9 mouse cellular contexts compared by ENCODE assay signal in the genomic region with DNA sequence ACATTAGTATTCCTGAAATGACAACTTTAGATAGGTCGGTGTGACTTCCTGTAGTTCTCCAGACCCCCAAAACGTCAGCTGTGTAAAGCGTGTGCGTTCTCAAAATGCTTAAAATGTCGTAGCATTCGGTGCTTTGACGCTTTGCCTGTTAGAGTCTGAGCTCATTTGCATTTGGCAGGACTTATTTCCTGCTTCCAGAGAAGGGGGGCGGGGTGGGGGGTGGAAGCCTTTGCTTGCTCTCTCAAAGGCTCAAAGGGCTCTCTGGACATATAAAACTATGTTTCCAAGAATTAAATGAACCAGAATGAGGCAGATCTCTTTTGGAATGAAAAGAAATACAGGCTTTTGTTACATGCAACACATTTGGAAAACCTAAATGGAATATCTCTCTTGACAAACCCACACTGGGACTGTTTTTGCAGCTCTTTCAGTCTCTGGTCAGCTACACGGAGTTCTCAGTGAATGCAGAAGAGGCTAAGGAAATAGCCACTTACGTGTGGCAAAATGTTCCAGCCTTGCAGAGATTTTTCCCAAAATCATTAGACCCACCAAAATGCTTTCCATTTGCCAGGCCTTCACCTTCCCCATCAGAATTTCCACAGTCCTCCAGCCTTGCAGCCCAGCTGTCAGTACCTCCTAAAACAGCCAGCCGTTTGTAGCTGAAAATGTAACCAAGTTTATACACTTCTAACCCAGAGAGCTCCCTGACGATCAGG.
DNase-seq lines count a peak whose midpoint lies in the region; ATAC-seq and TF ChIP-seq lines count a peak whose summit lies in the region.
"Had no signal": no experiment of that assay in that cellular context is flagged by ENCODE, and none has a peak within 500 bp of the region (broad histone marks: within the 10 kb centered on the region; RNA-seq: fewer than 3 reads in every experiment).

No protein-coding gene starts in this region.

- peak overlapping the region; percentile 69 for H3K4me2 ChIP-seq in heart, embryonic 12.5 days
- H3K4me2 ChIP-seq in kidney, embryonic 14.5 days (replicated peaks; ENCODE audit: low read depth, low read length) = peak overlapping the region; percentile 60
- H3K4me2 ChIP-seq in liver, embryonic 13.5 days = peak overlapping the region; percentile 60
- peak overlapping the region; percentile 44 for H3K4me2 ChIP-seq in midbrain, postnatal 0 days (ENCODE audit: low read depth, low read length, poor library complexity, severe bottlenecking)

- no peaks in the 10 kb centered on the region for H3K36me3 ChIP-seq in heart, embryonic 12.5 days
- H3K36me3 ChIP-seq in kidney, embryonic 14.5 days (ENCODE audit: control insufficient read depth, insufficient read depth, low read length) = no peaks in the 10 kb centered on the region
- H3K36me3 ChIP-seq in liver, embryonic 13.5 days = no peaks in the 10 kb centered on the region
- no peaks in the 10 kb centered on the region for H3K36me3 ChIP-seq in midbrain, postnatal 0 days (ENCODE audit: insufficient read depth, low read length)

- H3K27me3 ChIP-seq in heart, embryonic 12.5 days (replicated peaks) = no peaks in the 10 kb centered on the region
- no peaks in the 10 kb centered on the region for H3K27me3 ChIP-seq in kidney, embryonic 14.5 days (ENCODE audit: control insufficient read depth, insufficient read depth, low read length)
- H3K27me3 ChIP-seq in liver, embryonic 13.5 days = no peaks in the 10 kb centered on the region
- no peaks in the 10 kb centered on the region for H3K27me3 ChIP-seq in midbrain, postnatal 0 days (ENCODE audit: insufficient read depth, low read length)
- H3K27me3 ChIP-seq: Patski had no signal

- peak; percentile 54 for DNase-seq in right cerebral cortex, adult 18-20 months
- no peak for DNase-seq in right cerebral cortex, postnatal 14 days
- peak; percentile 70 for DNase-seq in embryo, embryonic 11 days
- DNase-seq in liver, embryonic 13.5 days = no peak
- peak; percentile 82 for DNase-seq in midbrain, postnatal 0 days (ENCODE audit: low spot score)
- DNase-seq in thymus, postnatal 14 days = peak; percentile 61

- H3K9me3 ChIP-seq in heart, embryonic 12.5 days (replicated peaks) = no peaks in the 10 kb centered on the region
- H3K9me3 ChIP-seq in kidney, embryonic 14.5 days (ENCODE audit: control insufficient read depth, low read length) = no peaks in the 10 kb centered on the region
- no peaks in the 10 kb centered on the region for H3K9me3 ChIP-seq in liver, embryonic 13.5 days (replicated peaks)
- no peaks in the 10 kb centered on the region for H3K9me3 ChIP-seq in midbrain, postnatal 0 days (ENCODE audit: low read length)

- peak overlapping the region; percentile 99 for H3K27ac ChIP-seq in heart, embryonic 12.5 days (ENCODE audit: poor library complexity, severe bottlenecking)
- H3K27ac ChIP-seq in kidney, embryonic 14.5 days (ENCODE audit: low read depth, low read length) = peak overlapping the region; percentile 93
- H3K27ac ChIP-seq in liver, embryonic 13.5 days = peak overlapping the region; percentile 74
- peak overlapping the region; percentile 68 for H3K27ac ChIP-seq in midbrain, postnatal 0 days (ENCODE audit: low read depth, low read length)

- H3K4me3 ChIP-seq in heart, embryonic 12.5 days = peak overlapping the region; percentile 43
- H3K4me3 ChIP-seq in kidney, embryonic 14.5 days (ENCODE audit: low read length) = peak overlapping the region; percentile 37
- H3K4me3 ChIP-seq in liver, embryonic 13.5 days (replicated peaks) = peak overlapping the region; percentile 43
- peak overlapping the region; percentile 28; the same call in 1 of the 2 replicates for H3K4me3 ChIP-seq in midbrain, postnatal 0 days (ENCODE audit: low read depth, low read length)

- 3% methylated on average over 12 of the region's 12 CpGs for WGBS in heart, embryonic 12.5 days
- 3% methylated on average over 12 of the region's 12 CpGs for WGBS in kidney, embryonic 14.5 days
- 12% methylated on average over 12 of the region's 12 CpGs for WGBS in liver, embryonic 13.5 days (ENCODE audit: insufficient replicate concordance)
- 6% methylated on average over 12 of the region's 12 CpGs for WGBS in midbrain, postnatal 0 days

- TF ChIP-seq CTCF in midbrain, postnatal 0 days (IDR thresholded peaks at IDR 0.05) = no peak

- H3K9ac ChIP-seq in heart, embryonic 12.5 days = peak overlapping the region; percentile 70
- no peak overlapping the region for H3K9ac ChIP-seq in kidney, embryonic 14.5 days (ENCODE audit: low read depth, low read length)
- no peak overlapping the region; the same call in 1 of the 2 replicates for H3K9ac ChIP-seq in liver, embryonic 13.5 days
- H3K9ac ChIP-seq in midbrain, postnatal 0 days (replicated peaks; ENCODE audit: low read length, poor library complexity, severe bottlenecking) = no peak overlapping the region; the same call in 1 of the 2 replicates

- peaks cover 19% of the 10 kb centered on the region for H3K4me1 ChIP-seq in heart, embryonic 12.5 days (replicated peaks)
- peaks cover 22% of the 10 kb centered on the region for H3K4me1 ChIP-seq in kidney, embryonic 14.5 days (ENCODE audit: control insufficient read depth, insufficient read depth, low read length)
- peaks cover 12% of the 10 kb centered on the region for H3K4me1 ChIP-seq in liver, embryonic 13.5 days (replicated peaks)
- 0 out of 2 replicates have a peak, but pooled peaks cover 5% of the 10 kb centered on the region for H3K4me1 ChIP-seq in midbrain, postnatal 0 days (ENCODE audit: insufficient read depth, low read length)

- peak; percentile 65 for ATAC-seq in heart, embryonic 12.5 days (ENCODE audit: insufficient number of reproducible peaks, low FRiP score)
- peak; percentile 44 for ATAC-seq in kidney, embryonic 14.5 days (ENCODE audit: low FRiP score, low TSS enrichment)
- ATAC-seq in liver, embryonic 13.5 days (ENCODE audit: low read depth) = no peak
- peak; percentile 65 for ATAC-seq in midbrain, postnatal 0 days (ENCODE audit: low FRiP score)

Comparison
In these comparisons a context has a peak if more than half of its experiments do, and no peak if none do; other contexts are left out.
1. DNase-seq: peak in right cerebral cortex, adult 18-20 months (single experiment), embryo, embryonic 11 days (single experiment), midbrain, postnatal 0 days (single experiment) and thymus, postnatal 14 days (single experiment); none in right cerebral cortex, postnatal 14 days (single experiment) and liver, embryonic 13.5 days (single experiment).
2. Peak in every context shown above with its lines, with median percentiles within 50 percentile points of each other: H3K27ac ChIP-seq, H3K4me2 ChIP-seq and H3K4me3 ChIP-seq.